Mouse (Mus musculus): Measurements from ENCODE around the gene Zc3h10. TPM values are rescaled to one million over a fixed set of nuclear protein-coding genes. Genes with fewer than 3 reads are reported as not detected.
A peak's percentile ranks its signal among the peaks of the same experiment; 100 is the strongest.

The Zc3h10 gene
- polyA plus RNA-seq, 1 experiment from 2014 or later, result 11.3 TPM

- Histone ChIP-seq H3K36me3 (ENCODE audit: control insufficient read depth, insufficient read depth, low read length) (no peaks in the 10 kb centered on the region), H3K27me3 (replicated peaks; ENCODE audit: control insufficient read depth, insufficient read depth, low read length) (peaks cover 37% of the 10 kb centered on the region), H3K9me3 (ENCODE audit: control insufficient read depth, low read length) (no peaks in the 10 kb centered on the region), H3K27ac (ENCODE audit: low read depth) (peak overlapping the region; percentile 82), H3K4me1 (replicated peaks; ENCODE audit: control insufficient read depth, insufficient read depth, low read length) (peaks cover 6% of the 10 kb centered on the region; the same call in 1 of the 2 replicates), H3K4me3 (ENCODE audit: low read depth, low read length) (peak overlapping the region; percentile 57), H3K9ac (ENCODE audit: low read length) (0 out of 2 replicates have a peak overlapping the region, but pooled peaks have one; percentile 20), H3K4me2 (ENCODE audit: low read length) (peak overlapping the region; percentile 91)
- DNase-seq (ENCODE audit: low spot score) (no peak), ATAC-seq (replicated peaks; ENCODE audit: low FRiP score, low TSS enrichment, low read depth) (no peak)
- WGBS, result 46% methylated on average over 4 of the region's 4 CpGs
Measured at GRCm38 (mm10) chr10:128587120-128587519, 39.5 kb upstream of the Zc3h10 start.

- Histone ChIP-seq H3K36me3 (ENCODE audit: control insufficient read depth, insufficient read depth, low read length) (peaks cover 2% of the 10 kb centered on the region; the same call in 1 of the 2 replicates), H3K27me3 (replicated peaks; ENCODE audit: control insufficient read depth, insufficient read depth, low read length) (peaks cover 37% of the 10 kb centered on the region), H3K4me3 (ENCODE audit: low read depth, low read length) (peak overlapping the region; percentile 57; the same call in 1 of the 2 replicates), H3K27ac (ENCODE audit: low read depth) (peak overlapping the region; percentile 82), H3K9ac (ENCODE audit: low read length) (0 out of 2 replicates have a peak overlapping the region, but pooled peaks have one; percentile 5), H3K9me3 (ENCODE audit: control insufficient read depth, low read length) (no peaks in the 10 kb centered on the region), H3K4me1 (replicated peaks; ENCODE audit: control insufficient read depth, insufficient read depth, low read length) (peaks cover 6% of the 10 kb centered on the region; the same call in 1 of the 2 replicates), H3K4me2 (ENCODE audit: low read length) (peak overlapping the region; percentile 91)
- DNase-seq (ENCODE audit: low spot score) (no peak), ATAC-seq (replicated peaks; ENCODE audit: low FRiP score, low TSS enrichment, low read depth) (no peak)
- 6% methylated on average over 1 of the region's 1 CpGs for WGBS
Measured at GRCm38 (mm10) chr10:128586546-128586945, 39.0 kb upstream of the Zc3h10 start.

- Histone ChIP-seq H3K27ac (ENCODE audit: low read depth) (no peak overlapping the region), H3K36me3 (ENCODE audit: control insufficient read depth, insufficient read depth, low read length) (peaks cover 5% of the 10 kb centered on the region; the same call in 1 of the 2 replicates), H3K9ac (ENCODE audit: low read length) (no peak overlapping the region), H3K27me3 (replicated peaks; ENCODE audit: control insufficient read depth, insufficient read depth, low read length) (peaks cover 34% of the 10 kb centered on the region), H3K4me3 (ENCODE audit: low read depth, low read length) (no peak overlapping the region), H3K4me1 (replicated peaks; ENCODE audit: control insufficient read depth, insufficient read depth, low read length) (peaks cover 6% of the 10 kb centered on the region; the same call in 1 of the 2 replicates), H3K9me3 (ENCODE audit: control insufficient read depth, low read length) (no peaks in the 10 kb centered on the region), H3K4me2 (ENCODE audit: low read length) (peak overlapping the region; percentile 20)
- peak; percentile 37 for ATAC-seq (replicated peaks; ENCODE audit: low FRiP score, low TSS enrichment, low read depth)
- 4% methylated on average over 4 of the region's 4 CpGs for WGBS
- DNase-seq (ENCODE audit: low spot score), result no peak
Measured at GRCm38 (mm10) chr10:128584386-128584785, 36.8 kb upstream of the Zc3h10 start.

GRCm38 (mm10) chr10:128583644-128584043, 36.1 kb upstream of the Zc3h10 start:
- ATAC-seq (replicated peaks; ENCODE audit: low FRiP score, low TSS enrichment, low read depth) (no peak; the same call in 1 of the 2 replicates), DNase-seq (ENCODE audit: low spot score) (no peak)
- H3K4me3 ChIP-seq (ENCODE audit: low read depth, low read length), result no peak overlapping the region
- H3K9ac ChIP-seq (ENCODE audit: low read length), result no peak overlapping the region
- H3K36me3 ChIP-seq (ENCODE audit: control insufficient read depth, insufficient read depth, low read length), result peaks cover 5% of the 10 kb centered on the region; the same call in 1 of the 2 replicates
- H3K4me1 ChIP-seq (replicated peaks; ENCODE audit: control insufficient read depth, insufficient read depth, low read length), result peaks cover 3% of the 10 kb centered on the region; the same call in 1 of the 2 replicates
- H3K4me2 ChIP-seq (ENCODE audit: low read length), result peak overlapping the region; percentile 20; the same call in 1 of the 2 replicates
- peaks cover 26% of the 10 kb centered on the region for H3K27me3 ChIP-seq (replicated peaks; ENCODE audit: control insufficient read depth, insufficient read depth, low read length)
- 25% methylated on average over 7 of the region's 7 CpGs for WGBS
- no peaks in the 10 kb centered on the region for H3K9me3 ChIP-seq (ENCODE audit: control insufficient read depth, low read length)
- no peak overlapping the region for H3K27ac ChIP-seq (ENCODE audit: low read depth)

- Histone ChIP-seq H3K27me3 (replicated peaks; ENCODE audit: control insufficient read depth, insufficient read depth, low read length) (no peaks in the 10 kb centered on the region), H3K36me3 (ENCODE audit: control insufficient read depth, insufficient read depth, low read length) (peaks cover 7% of the 10 kb centered on the region; the same call in 1 of the 2 replicates), H3K4me1 (replicated peaks; ENCODE audit: control insufficient read depth, insufficient read depth, low read length) (peaks cover 3% of the 10 kb centered on the region; the same call in 1 of the 2 replicates), H3K9ac (ENCODE audit: low read length) (no peak overlapping the region), H3K4me3 (ENCODE audit: low read depth, low read length) (no peak overlapping the region), H3K4me2 (ENCODE audit: low read length) (no peak overlapping the region), H3K9me3 (ENCODE audit: control insufficient read depth, low read length) (no peaks in the 10 kb centered on the region), H3K27ac (ENCODE audit: low read depth) (no peak overlapping the region)
- DNase-seq (ENCODE audit: low spot score), result no peak
- no peak for ATAC-seq (replicated peaks; ENCODE audit: low FRiP score, low TSS enrichment, low read depth)
- 76% methylated on average over 4 of the region's 4 CpGs for WGBS
Measured at GRCm38 (mm10) chr10:128579731-128580130, 32.2 kb upstream of the Zc3h10 start.

GRCm38 (mm10) chr10:128579298-128579697, 31.7 kb upstream of the Zc3h10 start:
- 73% methylated on average over 3 of the region's 3 CpGs for WGBS
- no peak overlapping the region for H3K4me2 ChIP-seq (ENCODE audit: low read length)
- DNase-seq (ENCODE audit: low spot score), result peak; percentile 58
- no peaks in the 10 kb centered on the region for H3K9me3 ChIP-seq (ENCODE audit: control insufficient read depth, low read length)
- H3K4me3 ChIP-seq (ENCODE audit: low read depth, low read length), result no peak overlapping the region
- H3K27ac ChIP-seq (ENCODE audit: low read depth), result no peak overlapping the region
- H3K36me3 ChIP-seq (ENCODE audit: control insufficient read depth, insufficient read depth, low read length), result peaks cover 7% of the 10 kb centered on the region; the same call in 1 of the 2 replicates
- H3K4me1 ChIP-seq (replicated peaks; ENCODE audit: control insufficient read depth, insufficient read depth, low read length), result peaks cover 3% of the 10 kb centered on the region; the same call in 1 of the 2 replicates
- H3K27me3 ChIP-seq (replicated peaks; ENCODE audit: control insufficient read depth, insufficient read depth, low read length), result no peaks in the 10 kb centered on the region
- peak; percentile 59; the same call in 1 of the 2 replicates for ATAC-seq (replicated peaks; ENCODE audit: low FRiP score, low TSS enrichment, low read depth)
- H3K9ac ChIP-seq (ENCODE audit: low read length), result no peak overlapping the region

GRCm38 (mm10) chr10:128578330-128578729, 30.8 kb upstream of the Zc3h10 start:
- no peak overlapping the region for H3K27ac ChIP-seq (ENCODE audit: low read depth)
- no peak for ATAC-seq (replicated peaks; ENCODE audit: low FRiP score, low TSS enrichment, low read depth)
- 78% methylated on average over 11 of the region's 11 CpGs for WGBS

GRCm38 (mm10) chr10:128575063-128575462, 27.5 kb upstream of the Zc3h10 start:
- H3K9me3 ChIP-seq (ENCODE audit: control insufficient read depth, low read length), result no peaks in the 10 kb centered on the region
- ATAC-seq (replicated peaks; ENCODE audit: low FRiP score, low TSS enrichment, low read depth), result no peak
- no peak overlapping the region for H3K4me3 ChIP-seq (ENCODE audit: low read depth, low read length)
- H3K36me3 ChIP-seq (ENCODE audit: control insufficient read depth, insufficient read depth, low read length), result 0 out of 2 replicates have a peak, but pooled peaks cover 2% of the 10 kb centered on the region
- no peak overlapping the region for H3K9ac ChIP-seq (ENCODE audit: low read length)
- no peaks in the 10 kb centered on the region for H3K4me1 ChIP-seq (replicated peaks; ENCODE audit: control insufficient read depth, insufficient read depth, low read length)
- no peak overlapping the region for H3K27ac ChIP-seq (ENCODE audit: low read depth)
- no peaks in the 10 kb centered on the region for H3K27me3 ChIP-seq (replicated peaks; ENCODE audit: control insufficient read depth, insufficient read depth, low read length)
- H3K4me2 ChIP-seq (ENCODE audit: low read length), result no peak overlapping the region
- WGBS, result 95% methylated on average over 2 of the region's 2 CpGs
- no peak for DNase-seq (ENCODE audit: low spot score)

More at GRCm38 (mm10) chr10:128578330-128578729, 30.8 kb upstream of the Zc3h10 start:
- no peak overlapping the region for H3K4me3 ChIP-seq (ENCODE audit: low read depth, low read length)
- H3K4me1 ChIP-seq (replicated peaks; ENCODE audit: control insufficient read depth, insufficient read depth, low read length), result 0 out of 2 replicates have a peak, but pooled peaks cover under 1% of the 10 kb centered on the region
- no peak overlapping the region for H3K9ac ChIP-seq (ENCODE audit: low read length)
- peaks cover 7% of the 10 kb centered on the region; the same call in 1 of the 2 replicates for H3K36me3 ChIP-seq (ENCODE audit: control insufficient read depth, insufficient read depth, low read length)
- H3K4me2 ChIP-seq (ENCODE audit: low read length), result no peak overlapping the region
- no peaks in the 10 kb centered on the region for H3K27me3 ChIP-seq (replicated peaks; ENCODE audit: control insufficient read depth, insufficient read depth, low read length)
- no peaks in the 10 kb centered on the region for H3K9me3 ChIP-seq (ENCODE audit: control insufficient read depth, low read length)
- no peak for DNase-seq (ENCODE audit: low spot score)
